Mouse (Mus musculus): Measurements from ENCODE around the gene Mpped2.

The Mpped2 gene

DNA sequence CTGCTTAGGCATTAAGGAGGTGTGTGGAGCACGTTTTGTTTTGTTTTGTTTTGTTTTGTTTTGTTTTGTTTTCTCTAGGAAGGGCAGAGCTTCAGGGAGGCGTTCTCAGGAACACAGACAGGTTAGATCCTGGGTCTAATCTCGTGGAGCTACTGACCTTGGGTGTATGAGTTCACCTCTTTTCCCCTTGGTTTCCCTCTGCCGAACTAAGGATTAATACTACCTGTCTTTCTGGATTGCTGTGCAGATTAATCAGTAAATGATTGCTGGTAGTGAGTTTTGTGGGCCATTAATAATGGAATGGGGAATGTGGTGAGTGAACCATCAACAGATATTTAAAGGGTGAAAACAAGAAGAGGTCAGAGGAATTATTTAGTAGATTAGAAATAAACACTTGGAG lies 53.8 kb downstream of the Mpped2 start:
- DNase-seq, result no peak

GRCm38 (mm10) chr2:106747342-106747741 lies 54.3 kb downstream of the Mpped2 start:
- peak in 1 of 2 experiments; percentile 22 for DNase-seq

DNA sequence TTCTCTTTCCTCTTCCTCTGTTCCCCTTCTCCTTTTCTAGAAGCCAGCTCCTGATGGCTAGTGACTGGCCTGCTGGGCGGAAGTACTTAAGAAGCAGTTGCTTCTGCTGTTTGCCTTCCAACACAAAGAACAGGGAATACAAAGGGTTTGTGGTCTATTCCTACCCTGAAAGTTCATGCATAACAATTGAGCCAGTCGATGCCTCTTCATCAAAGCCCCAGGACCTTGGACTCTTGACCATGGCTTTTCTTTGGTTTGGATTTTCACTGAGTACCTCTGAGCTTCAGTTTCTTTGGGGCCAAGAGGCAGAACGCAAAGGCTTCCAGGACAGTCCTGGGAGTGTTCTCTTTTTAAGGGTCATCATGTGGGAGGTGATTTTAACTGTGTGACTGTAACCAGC lies 57.8 kb downstream of the Mpped2 start:
- no peak for DNase-seq

- peak in 1 of 2 experiments; percentile 24 for DNase-seq
Observed at GRCm38 (mm10) chr2:106753703-106754102, 60.6 kb downstream of the Mpped2 start.

- DNase-seq, result no peak
Observed at GRCm38 (mm10) chr2:106754696-106755095, 61.6 kb downstream of the Mpped2 start.

- peak; percentile 47 to 68 for DNase-seq
Observed at GRCm38 (mm10) chr2:106756354-106757103, 63.5 kb downstream of the Mpped2 start.

DNA sequence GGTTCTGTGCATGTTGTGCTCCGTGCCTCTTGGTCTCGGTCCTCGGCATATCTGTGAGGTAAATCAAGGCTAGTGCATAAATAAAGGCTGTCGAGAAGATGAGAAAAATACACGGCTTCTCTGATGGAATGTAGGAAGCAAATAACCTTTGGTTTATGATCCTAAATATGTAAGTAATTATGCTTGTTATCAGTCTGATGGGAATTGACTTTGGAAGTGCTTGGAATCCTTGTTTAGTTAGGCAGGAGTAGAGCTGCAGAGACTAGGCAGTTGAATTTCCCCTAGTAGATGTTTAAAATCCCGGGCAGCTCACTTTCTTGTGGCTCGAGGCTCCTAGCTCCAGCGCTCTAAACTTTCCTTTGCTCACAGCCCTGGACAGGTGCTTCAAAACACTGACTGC lies 69.9 kb downstream of the Mpped2 start:
- no peak for DNase-seq

GRCm38 (mm10) chr2:106769236-106769635 lies 76.2 kb downstream of the Mpped2 start:
- DNase-seq, result peak in 1 of 2 experiments; percentile 31

- DNase-seq, result no peak
Observed at GRCm38 (mm10) chr2:106772643-106773042, 79.6 kb downstream of the Mpped2 start.

DNA sequence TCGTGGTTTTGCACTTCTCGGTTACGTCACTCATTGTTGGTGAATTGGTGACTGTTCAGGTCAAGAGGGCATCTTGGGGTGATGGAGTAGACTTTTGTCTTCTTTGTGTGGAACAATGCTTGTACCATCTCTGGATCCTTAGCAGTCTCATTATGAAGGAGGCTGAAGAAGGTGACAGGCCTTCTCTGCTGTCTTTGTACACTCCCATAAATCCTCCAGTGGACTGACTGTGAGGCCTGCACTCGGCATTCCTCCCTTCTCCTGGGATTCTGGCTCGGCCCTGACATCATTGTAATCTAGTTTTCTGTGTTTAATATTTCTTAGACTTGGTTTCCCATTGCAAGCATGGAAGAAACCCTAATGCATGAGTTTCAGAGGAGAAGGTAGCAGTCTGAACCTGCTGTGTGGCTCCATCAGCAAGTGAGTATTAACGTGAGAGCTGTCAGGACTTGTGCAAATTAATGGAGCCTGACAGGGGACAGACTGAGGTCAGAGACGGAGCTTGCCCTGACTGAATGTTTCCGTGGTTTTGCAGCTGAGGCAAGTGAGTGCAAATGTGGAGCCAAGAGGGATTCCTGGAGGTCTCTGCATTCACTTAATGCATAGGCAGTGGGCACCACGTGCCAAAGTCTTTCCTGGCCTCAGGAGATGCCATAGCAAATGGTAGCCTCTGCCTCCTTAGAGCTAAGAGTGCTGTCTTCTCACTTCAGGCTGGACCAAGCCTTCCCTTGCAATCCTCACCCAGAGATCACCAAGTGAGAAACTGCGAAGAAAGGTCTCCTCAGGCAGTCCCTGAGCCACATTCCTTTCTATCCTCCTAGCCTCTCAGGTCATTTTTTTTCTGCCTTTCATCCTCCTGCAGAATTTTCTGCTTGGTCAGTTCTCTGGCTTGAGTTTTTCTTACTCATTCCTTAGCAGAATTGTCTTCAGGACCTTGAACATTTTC lies 81.5 kb downstream of the Mpped2 start:
- peak; percentile 20 to 38 for DNase-seq

- no peak for DNase-seq
Observed at GRCm38 (mm10) chr2:106775994-106776393, 82.9 kb downstream of the Mpped2 start.

- no peak for DNase-seq
Observed at GRCm38 (mm10) chr2:106778861-106779516, 85.9 kb downstream of the Mpped2 start.

GRCm38 (mm10) chr2:106781181-106782179 lies 88.4 kb downstream of the Mpped2 start:
- no peak for DNase-seq

DNA sequence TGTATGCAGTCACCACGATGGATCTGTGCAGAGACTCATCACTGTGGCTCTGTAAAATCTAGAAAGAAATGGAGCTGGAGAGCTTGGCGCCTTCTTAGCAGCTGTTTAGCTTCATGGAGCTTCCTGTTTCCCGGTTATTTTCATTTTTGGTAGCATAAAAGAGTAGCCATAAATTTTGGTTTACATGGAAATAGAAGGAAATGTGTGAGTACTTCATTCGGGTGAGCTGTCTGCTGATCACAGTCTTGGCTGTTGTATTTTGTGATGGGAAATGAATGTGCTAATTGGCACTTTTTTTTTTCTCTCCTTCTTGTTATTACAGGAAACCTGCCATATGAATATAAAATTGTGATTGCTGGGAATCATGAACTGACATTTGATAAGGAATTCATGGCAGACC lies 90.2 kb downstream of the Mpped2 start:
- no peak for DNase-seq

GRCm38 (mm10) chr2:106788055-106788454 lies 95.0 kb downstream of the Mpped2 start:
- peak in 1 of 2 experiments; percentile 24 for DNase-seq

DNA sequence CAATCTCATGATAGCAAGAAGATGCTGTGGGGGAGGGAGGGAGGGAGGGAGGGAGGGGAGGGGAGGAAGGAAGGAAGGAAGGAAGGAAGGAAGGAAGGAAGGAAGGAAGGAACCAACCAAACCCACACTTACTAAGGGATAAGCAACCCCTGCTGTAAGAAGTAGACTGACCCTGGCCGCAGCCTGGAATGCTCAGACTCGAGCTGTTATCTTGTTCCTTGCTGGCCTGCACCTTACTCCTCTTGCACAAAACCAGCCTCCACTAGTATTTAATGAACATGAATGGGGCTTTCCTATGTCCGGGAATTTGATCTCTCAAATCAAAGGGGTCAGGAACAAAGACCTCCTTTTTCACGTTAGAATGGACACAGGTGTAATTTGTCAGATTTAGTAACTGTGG lies 95.5 kb downstream of the Mpped2 start:
- no peak for DNase-seq

- DNase-seq, result peak; percentile 51 to 59
Observed at GRCm38 (mm10) chr2:106789694-106790328, 96.7 kb downstream of the Mpped2 start.

DNA sequence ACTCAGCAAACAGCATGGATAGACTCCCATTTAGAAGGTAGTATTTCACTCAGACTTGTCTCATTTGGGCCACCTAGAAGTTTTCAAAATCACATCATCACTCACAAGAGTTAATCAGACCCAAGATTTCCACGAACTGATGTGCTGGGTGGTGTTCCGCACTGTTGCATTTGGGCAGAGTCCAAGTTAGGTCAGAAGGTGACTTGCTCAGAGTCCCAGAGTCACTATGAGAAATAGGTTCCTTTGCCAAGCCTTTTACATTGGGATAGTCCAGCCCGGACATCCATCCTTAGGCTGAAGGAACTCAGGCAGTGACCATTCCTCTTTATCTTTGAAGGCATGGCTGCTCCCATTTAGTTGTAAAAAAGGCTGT lies 97.2 kb downstream of the Mpped2 start:
- DNase-seq, result peak; percentile 60 to 72

- no peak for DNase-seq
Observed at GRCm38 (mm10) chr2:106796246-106796645, 103.2 kb downstream of the Mpped2 start.

- no peak for DNase-seq
Observed at GRCm38 (mm10) chr2:106797855-106798254, 104.8 kb downstream of the Mpped2 start.

GRCm38 (mm10) chr2:106798824-106799223 lies 105.8 kb downstream of the Mpped2 start:
- DNase-seq, result no peak

Measured in kidney, postnatal 4 days (tissue).